16 mouse cellular contexts compared by ENCODE assay signal in genomic region chr11:59960476-59961337, GRCm38 (mm10). TPM values are rescaled to one million over a fixed set of nuclear protein-coding genes. Genes with fewer than 3 reads are reported as not detected.
A peak's percentile ranks its signal among the peaks of the same experiment; 100 is the strongest.
DNase-seq lines count a peak whose midpoint lies in the region; ATAC-seq and TF ChIP-seq lines count a peak whose summit lies in the region.
"Had no signal": no experiment of that assay in that cellular context is flagged by ENCODE, and none has a peak within 500 bp of the region (broad histone marks: within the 10 kb centered on the region; RNA-seq: fewer than 3 reads in every experiment).

No protein-coding gene starts in this region.

- no peaks in the 10 kb centered on the region for H3K27me3 ChIP-seq in heart, adult 2 months (ENCODE audit: control insufficient read depth, insufficient read depth, low read length)
- no peaks in the 10 kb centered on the region for H3K27me3 ChIP-seq in heart, embryonic 14.5 days (ENCODE audit: control insufficient read depth, insufficient read depth, low read length)

- no peak for TF ChIP-seq EP300 in heart, adult 2 months (IDR thresholded peaks at IDR 0.05; ENCODE audit: insufficient read depth, low read depth, low read length)

- no peak for ATAC-seq in heart, embryonic 14.5 days (ENCODE audit: insufficient number of reproducible peaks, insufficient read depth, low FRiP score, low read depth)
- ATAC-seq: CD4-positive, CD25-positive, alpha-beta regulatory T cell, adult 4 months had no signal

- H3K4me2 ChIP-seq in heart, embryonic 14.5 days (ENCODE audit: low read length): peak overlapping the region; percentile 8; the same call in 1 of the 2 replicates
- H3K4me2 ChIP-seq: hindbrain, embryonic 13.5 days; midbrain, embryonic 12.5 days; stomach, embryonic 15.5 days had no signal

- no peaks in the 10 kb centered on the region; the same call in 1 of the 2 replicates for H3K36me3 ChIP-seq in heart, adult 2 months (ENCODE audit: control insufficient read depth, insufficient read depth, low read length)
- peaks cover 19% of the 10 kb centered on the region for H3K36me3 ChIP-seq in heart, embryonic 14.5 days (ENCODE audit: control insufficient read depth, insufficient read depth, low read length)

- DNase-seq in heart, adult 2 months: peak; percentile 37 to 42
- DNase-seq in heart, adult 9 months (ENCODE audit: low spot score in 2 of 2): no peak
- peak; percentile 5 for DNase-seq in right cerebral cortex, postnatal 25 days
- no peak for DNase-seq in right cerebral cortex, postnatal 10 days (ENCODE audit: low spot score in 2 of 2)
- DNase-seq in adrenal gland, postnatal 14 days: no peak
- no peak for DNase-seq in cerebellum, postnatal 10 days
- no peak for DNase-seq in frontal cortex, postnatal 14 days (ENCODE audit: low spot score in 2 of 2)
- DNase-seq: cerebellum, adult 11 months; gastrocnemius, adult 2 months; kidney, postnatal 4 days; lung, postnatal 14 days had no signal

- no peaks in the 10 kb centered on the region for H3K79me2 ChIP-seq in heart, adult 2 months (replicated peaks; ENCODE audit: control insufficient read depth, insufficient read depth, low read length)

- WGBS in heart, adult 2 months: 59% methylated on average over 20 of the region's 20 CpGs
- 48% methylated on average over 20 of the region's 20 CpGs for WGBS in heart, embryonic 14.5 days

- H3K27ac ChIP-seq in heart, adult 2 months: peak overlapping the region; percentile 71
- H3K27ac ChIP-seq in heart, embryonic 14.5 days (replicated peaks in 1 of 2; ENCODE audit: control insufficient read depth in 1 of 2, insufficient read depth in 1 of 2, low read depth in 2 of 2, low read length in 2 of 2): peak overlapping the region; percentile 78 to 90
- H3K27ac ChIP-seq: gastrocnemius, adult 2 months; hindbrain, embryonic 13.5 days; midbrain, embryonic 12.5 days; stomach, embryonic 15.5 days had no signal

- H3K9ac ChIP-seq in heart, adult 2 months (ENCODE audit: low read depth, low read length): no peak overlapping the region
- peak overlapping the region; percentile 38; the same call in 1 of the 2 replicates for H3K9ac ChIP-seq in heart, embryonic 14.5 days (ENCODE audit: low read length)
- H3K9ac ChIP-seq: hindbrain, embryonic 13.5 days; midbrain, embryonic 12.5 days; stomach, embryonic 15.5 days had no signal

- intact Hi-C loops in heart, adult 2 months (cut with DNase I): no loop called here

- no peak for TF ChIP-seq CTCF in heart, adult 2 months (IDR thresholded peaks at IDR 0.05)

- H3K4me1 ChIP-seq in heart, adult 2 months (ENCODE audit: control insufficient read depth, insufficient read depth, low read length): peaks cover 8% of the 10 kb centered on the region
- H3K4me1 ChIP-seq in heart, embryonic 14.5 days (ENCODE audit: control insufficient read depth in 2 of 2, insufficient read depth in 2 of 2, low read length in 2 of 2): peaks cover 41 to 60% of the 10 kb centered on the region in 2 experiments

- no peak overlapping the region for H3K4me3 ChIP-seq in heart, adult 2 months
- no peak overlapping the region for H3K4me3 ChIP-seq in heart, embryonic 14.5 days (ENCODE audit: control insufficient read depth in 1 of 2, insufficient read depth in 1 of 2, low read depth in 1 of 2, low read length in 2 of 2)
- H3K4me3 ChIP-seq: gastrocnemius, adult 2 months; hindbrain, embryonic 13.5 days; midbrain, embryonic 12.5 days; stomach, embryonic 15.5 days had no signal

- no peaks in the 10 kb centered on the region for H3K9me3 ChIP-seq in heart, embryonic 14.5 days (ENCODE audit: control insufficient read depth, low read length)
- H3K9me3 ChIP-seq: hindbrain, embryonic 13.5 days; midbrain, embryonic 12.5 days; stomach, embryonic 15.5 days had no signal

- TF ChIP-seq POLR2A in heart, adult 2 months (IDR thresholded peaks at IDR 0.05; ENCODE audit: insufficient read depth, low read depth, low read length): no peak

RNA-seq across cellular contexts. Expression of gene Rasd1, which starts 4.0 kb away (rescaled TPM):
- total RNA-seq in heart, adult 2 months (2021): 1 to 10 TPM; 5.7 to 6.6 TPM
- 4.6 and 6.8 TPM in 2 replicates for polyA plus RNA-seq in heart, adult 2 months (2012; rRNA removed)
- 8.1 and 8.3 TPM in 2 replicates for polyA plus RNA-seq in heart, embryonic 14.5 days (2014; fragmentation: Nextera tagmentation; extraction: Ambion mirVana)
- 29.0 and 38.0 TPM in 2 replicates for total RNA-seq in adrenal gland, postnatal 14 days (2021)

RNA-seq across cellular contexts. Expression of gene Med9, which starts 12.7 kb away (rescaled TPM):
- total RNA-seq in heart, adult 2 months (2021): 10 to 100 TPM; 24.0 to 25.5 TPM
- polyA plus RNA-seq in heart, adult 2 months (2012; rRNA removed): 24.0 and 28.1 TPM in 2 replicates
- polyA plus RNA-seq in heart, embryonic 14.5 days (2014; fragmentation: Nextera tagmentation; extraction: Ambion mirVana): 46.7 and 47.6 TPM in 2 replicates
- total RNA-seq in adrenal gland, postnatal 14 days (2021): 27.0 and 27.8 TPM in 2 replicates

Comparison
In these comparisons a context has a peak if more than half of its experiments do, and no peak if none do; other contexts are left out.
1. DNase-seq: peak in heart, adult 2 months (2 of 2) and right cerebral cortex, postnatal 25 days (single experiment); none in heart, adult 9 months (0 of 2), right cerebral cortex, postnatal 10 days (0 of 2), adrenal gland, postnatal 14 days (single experiment), cerebellum, postnatal 10 days (0 of 2) and frontal cortex, postnatal 14 days (0 of 2).